Mouse (Mus musculus) MEL (cell line): ENCODE measurements around the gene Phf23. TPM values are rescaled to one million over a fixed set of nuclear protein-coding genes. Genes with fewer than 3 reads are reported as not detected.
A peak's percentile ranks its signal among the peaks of the same experiment; 100 is the strongest.

ENCODE experiments used
- DNase-seq: peaks from one replicate; pipeline ENCODE4 v3.0.0; 2011; ENCODE audit warnings: low read depth, low spot score
- H3K27ac ChIP-seq: 2 replicates; pipeline ENCODE4 v1.5.1; 2012; ENCODE audit warnings: low read depth, mild to moderate bottlenecking, control low read depth, low read length, moderate library complexity; ENCODE audit not compliant: control insufficient read depth
- H3K27me3 ChIP-seq, 2 experiments: fragments of 150-350 bp in 1 of 2; sonication (generic) in 1 of 2; 2 replicates each; pipeline ENCODE4 v1.6.1; 2012; ENCODE audit warnings: low read length in 2 of 2, mild to moderate bottlenecking in 2 of 2, improper control_type of control experiment in 1 of 2, moderate library complexity in 1 of 2; ENCODE audit not compliant: insufficient read depth in 2 of 2, control insufficient read depth in 1 of 2
- H3K36me3 ChIP-seq, 2 experiments: 2 replicates each; pipeline ENCODE4 v1.6.1; 2012 to 2014; ENCODE audit warnings: low read length in 2 of 2, improper control_type of control experiment in 1 of 2, inconsistent platforms in 1 of 2, mild to moderate bottlenecking in 1 of 2; ENCODE audit not compliant: insufficient read depth in 2 of 2, control insufficient read depth in 1 of 2
- H3K4me1 ChIP-seq, 2 experiments: fragments of 150-350 bp in 1 of 2; sonication (generic) in 1 of 2; 2 replicates each; pipeline ENCODE4 v1.6.1; 2012; ENCODE audit warnings: low read length in 2 of 2, improper control_type of control experiment in 1 of 2, mild to moderate bottlenecking in 1 of 2; ENCODE audit not compliant: insufficient read depth in 2 of 2, control insufficient read depth in 1 of 2
- H3K4me3 ChIP-seq, 2 experiments: fragments of 150-350 bp in 1 of 2; sonication (generic) in 1 of 2; 2 replicates each; pipeline ENCODE4 v1.5.1; 2012; ENCODE audit warnings: low read depth in 2 of 2, low read length in 2 of 2, mild to moderate bottlenecking in 2 of 2, moderate library complexity in 2 of 2, control low read depth in 1 of 2, improper control_type of control experiment in 1 of 2; ENCODE audit not compliant: control insufficient read depth in 1 of 2, insufficient read depth in 1 of 2
- H3K79me2 ChIP-seq: 2 replicates; pipeline ENCODE4 v1.6.1; 2012; ENCODE audit warnings: mild to moderate bottlenecking, low read length, moderate library complexity; ENCODE audit not compliant: control insufficient read depth, poor library complexity, insufficient read depth
- H3K9ac ChIP-seq: 2 replicates; pipeline ENCODE4 v1.6.1; 2012; ENCODE audit warnings: low read depth, mild to moderate bottlenecking, control low read depth, low read length, moderate library complexity; ENCODE audit not compliant: control insufficient read depth, poor library complexity, severe bottlenecking
- H3K9me3 ChIP-seq: fragments of 150-350 bp; sonication (generic); replicated peaks from 2 replicates; pipeline ENCODE4 v1.6.1; 2012; ENCODE audit warnings: mild to moderate bottlenecking, low read length, improper control_type of control experiment, moderate library complexity; ENCODE audit not compliant: insufficient read depth
- CHD2 ChIP-seq: IDR thresholded peaks from 2 replicates; pipeline ENCODE4 v1.6.1; 2011; ENCODE audit warnings: low read length, improper control_type of control experiment
- CTCF ChIP-seq, 3 experiments: IDR thresholded peaks in 2 of 3; conservative IDR thresholded peaks in 1 of 3; 2 replicates each; pipeline ENCODE4 v1.5.1; 2011 to 2012; ENCODE audit warnings: low read length in 3 of 3, low read depth in 2 of 3, mild to moderate bottlenecking in 2 of 3, improper control_type of control experiment in 1 of 3, inconsistent platforms in 1 of 3, mixed read lengths in 1 of 3, moderate library complexity in 1 of 3; ENCODE audit not compliant: control insufficient read depth in 1 of 3, insufficient read depth in 1 of 3, poor library complexity in 1 of 3, severe bottlenecking in 1 of 3
- ELF1 ChIP-seq: IDR thresholded peaks from 2 replicates; pipeline ENCODE4 v1.6.1; 2014; ENCODE audit warnings: low read depth, mild to moderate bottlenecking, inconsistent platforms, low read length, improper control_type of control experiment, moderate library complexity
- GABPA ChIP-seq: IDR thresholded peaks from 2 replicates; pipeline ENCODE4 v1.6.1; 2012; ENCODE audit warnings: low read depth, mild to moderate bottlenecking, inconsistent platforms, low read length, improper control_type of control experiment, moderate library complexity
- GATA1 ChIP-seq: IDR thresholded peaks from 2 replicates; pipeline ENCODE4 v1.6.1; 2011; ENCODE audit warnings: low read depth, low read length, improper control_type of control experiment
- KAT2A ChIP-seq: conservative IDR thresholded peaks from 2 replicates; pipeline ENCODE4 v1.6.1; 2012; ENCODE audit warnings: low read depth, low read length, improper control_type of control experiment, inconsistent platforms
- MAX ChIP-seq: IDR thresholded peaks from 2 replicates; pipeline ENCODE4 v1.6.1; 2011; ENCODE audit warnings: low read length, improper control_type of control experiment
- MXI1 ChIP-seq: IDR thresholded peaks from 2 replicates; pipeline ENCODE4 v1.6.1; 2011; ENCODE audit warnings: mild to moderate bottlenecking, low read depth, low read length, improper control_type of control experiment
- NELFE ChIP-seq: IDR thresholded peaks from 2 replicates; pipeline ENCODE4 v1.6.1; 2011; ENCODE audit warnings: low read depth, low read length, improper control_type of control experiment
- TAL1 ChIP-seq: IDR thresholded peaks from 2 replicates; pipeline ENCODE4 v1.6.1; 2012; ENCODE audit warnings: mild to moderate bottlenecking, inconsistent platforms, low read length, moderate library complexity, mixed read lengths
- TBP ChIP-seq: IDR thresholded peaks from 2 replicates; pipeline ENCODE4 v1.8.0; 2011; ENCODE audit warnings: low read depth, low read length, improper control_type of control experiment
- TCF12 ChIP-seq: IDR thresholded peaks from 2 replicates; pipeline ENCODE4 v1.6.1; 2014; ENCODE audit warnings: low read depth, mild to moderate bottlenecking, inconsistent platforms, low read length, improper control_type of control experiment, moderate library complexity
- USF2 ChIP-seq, 2 experiments: IDR thresholded peaks; 2 replicates each; pipeline ENCODE4 v1.6.1; 2011 to 2012; ENCODE audit warnings: improper control_type of control experiment in 2 of 2, low read length in 2 of 2, borderline replicate concordance in 1 of 2, inconsistent platforms in 1 of 2, low read depth in 1 of 2, mild to moderate bottlenecking in 1 of 2; ENCODE audit not compliant: insufficient read depth in 1 of 2
- ZKSCAN1 ChIP-seq: IDR thresholded peaks from 2 replicates; pipeline ENCODE4 v1.6.1; 2012; ENCODE audit warnings: low read depth, mild to moderate bottlenecking, inconsistent platforms, low read length, improper control_type of control experiment, moderate library complexity
- polyA plus RNA-seq, 2 experiments: library from polyadenylated mRNA; stranded (reverse) in 1 of 2; unstranded in 1 of 2; fragments of >175 nt in 1 of 2; fragments of >200 nt in 1 of 2; gene quantifications; 2 replicates each; pipeline versions ENCODE4 v1.2.1 to v1.2.4; 2012; ENCODE audit warnings: low replicate concordance in 2 of 2, low read depth in 1 of 2; ENCODE audit not compliant: insufficient read length in 2 of 2, insufficient read depth in 1 of 2, missing spikeins in 1 of 2
- total RNA-seq: library from RNA; depleted of rRNA; stranded (reverse); fragments of 300-350 nt; gene quantifications from 2 replicates; pipeline ENCODE4 v1.2.3, GENCODE M21; 2012

Gene Phf23
- total and polyA plus RNA-seq, 3 experiments: 108 to 112 TPM; not detected in 1

- TF ChIP-seq MXI1 (peak; percentile 94), GATA1 (peak; percentile 97), TCF12 (0 out of 2 replicates have a peak, but pooled peaks have one; percentile 47), NELFE (no peak; the same call in 1 of the 2 replicates), MAX (peak; percentile 98)
These were observed 4.5 kb upstream of the Phf23 start, which contains the start of gene Gabarap (continued) for GRCm38 (mm10) chr11:69990850-69991691.

GRCm38 (mm10) chr11:69991711-69992110 is 3.9 kb upstream of the Phf23 start:
- peak overlapping the region; percentile 82 for H3K27ac ChIP-seq

GRCm38 (mm10) chr11:69992396-69992795 is 3.2 kb upstream of the Phf23 start:
- peak overlapping the region; percentile 45 for H3K9ac ChIP-seq
- H3K36me3 ChIP-seq: peaks cover 0 to 17% of the 10 kb centered on the region in 2 experiments; a peak in 2 of 4 replicates
- H3K4me1 ChIP-seq: peaks cover 0 to 14% of the 10 kb centered on the region in 2 experiments; a peak in 3 of 4 replicates
- peak overlapping the region; percentile 19 to 48 for H3K4me3 ChIP-seq
- peaks cover 30% of the 10 kb centered on the region for H3K79me2 ChIP-seq
- TF ChIP-seq USF2 (IDR thresholded peaks at IDR 0.05; ENCODE audit: borderline replicate concordance in 1 of 2, insufficient read depth in 1 of 2, low read depth in 1 of 2, low read length in 2 of 2) (no peak), MXI1 (no peak)
- no peaks in the 10 kb centered on the region for H3K9me3 ChIP-seq
- no peak for DNase-seq
- H3K27me3 ChIP-seq: no peaks in the 10 kb centered on the region
- no peak overlapping the region for H3K27ac ChIP-seq

More at GRCm38 (mm10) chr11:69991711-69992110, 3.9 kb upstream of the Phf23 start:
- H3K36me3 ChIP-seq: peaks cover 0 to 16% of the 10 kb centered on the region in 2 experiments; a peak in 2 of 4 replicates
- no peak for DNase-seq
- no peaks in the 10 kb centered on the region for H3K27me3 ChIP-seq
- peak overlapping the region; percentile 86 for H3K9ac ChIP-seq
- TF ChIP-seq USF2 (IDR thresholded peaks at IDR 0.05; ENCODE audit: borderline replicate concordance in 1 of 2, insufficient read depth in 1 of 2, low read depth in 1 of 2, low read length in 2 of 2) (no peak), CHD2 (no peak), TBP (0 out of 2 replicates have a peak, but pooled peaks have one; percentile 3), CTCF (IDR thresholded peaks at IDR 0.05 in 2 of 3, conservative IDR thresholded peaks at IDR 0.05 in 1 of 3; ENCODE audit: control insufficient read depth in 1 of 3, insufficient read depth in 1 of 3, low read depth in 2 of 3, low read length in 3 of 3, poor library complexity in 1 of 3, severe bottlenecking in 1 of 3) (no peak), GABPA (no peak), TCF12 (peak; percentile 46), ELF1 (0 out of 2 replicates have a peak, but pooled peaks have one; percentile 40), ZKSCAN1 (peak; percentile 55; the same call in 1 of the 2 replicates), MXI1 (peak; percentile 48; the same call in 1 of the 2 replicates), TAL1 (no peak), KAT2A (0 out of 2 replicates have a peak, but pooled peaks have one; percentile 36)
- peak overlapping the region; percentile 48 to 83 for H3K4me3 ChIP-seq
- peaks cover 25% of the 10 kb centered on the region for H3K79me2 ChIP-seq
- H3K9me3 ChIP-seq: no peaks in the 10 kb centered on the region
- H3K4me1 ChIP-seq: peaks cover 0 to 14% of the 10 kb centered on the region in 2 experiments; a peak in 2 of 4 replicates
